Mouse (Mus musculus): ENCODE data around the gene Prkar2b. TPM values are rescaled to one million over a fixed set of nuclear protein-coding genes. Genes with fewer than 3 reads are reported as not detected.

The Prkar2b gene
- polyA plus RNA-seq, 1 experiment from 2014 or later = 20.3 TPM

DNA sequence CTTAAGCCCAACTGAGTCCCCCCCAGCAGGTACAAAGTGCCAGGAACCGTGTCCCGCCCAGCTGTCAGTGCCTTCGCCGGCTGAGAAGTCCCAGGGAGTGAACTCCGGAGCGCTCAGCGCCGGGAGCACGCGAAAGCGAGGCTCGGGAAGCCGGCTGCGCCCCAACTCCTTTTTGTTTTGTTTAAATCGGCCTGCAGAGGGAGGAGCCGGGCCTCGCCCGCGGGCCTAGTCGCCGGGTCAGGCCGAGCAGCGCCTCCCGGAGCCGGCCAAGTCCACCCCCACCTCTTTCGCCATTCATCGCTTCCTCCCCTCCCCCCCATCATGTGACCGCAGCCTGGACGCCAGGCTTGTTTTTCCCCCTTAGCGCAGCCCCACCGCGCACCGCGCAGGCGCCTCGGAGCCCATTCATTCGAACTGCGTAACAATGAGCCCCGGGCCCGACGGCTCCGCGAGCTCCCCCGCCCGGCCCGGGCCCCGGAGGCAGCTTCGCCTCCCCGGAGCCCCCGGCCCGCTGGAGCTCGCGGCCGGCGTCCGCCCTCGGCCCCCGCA, 111.8 kb downstream of the Prkar2b start:
- Histone ChIP-seq H3K36me3 (no peaks in the 10 kb centered on the region), H3K9me3 (no peaks in the 10 kb centered on the region), H3K4me1 (peaks cover 9% of the 10 kb centered on the region; the same call in 1 of the 2 replicates), H3K27ac (peak overlapping the region; percentile 99), H3K27me3 (no peaks in the 10 kb centered on the region), H3K9ac (peak overlapping the region; percentile 93), H3K4me2 (replicated peaks) (peak overlapping the region; percentile 70), H3K4me3 (peak overlapping the region; percentile 82)
- WGBS = under 1% methylated on average over 45 of the region's 58 CpGs
- peak; percentile 66 for ATAC-seq (ENCODE audit: low FRiP score, low read depth)

DNA sequence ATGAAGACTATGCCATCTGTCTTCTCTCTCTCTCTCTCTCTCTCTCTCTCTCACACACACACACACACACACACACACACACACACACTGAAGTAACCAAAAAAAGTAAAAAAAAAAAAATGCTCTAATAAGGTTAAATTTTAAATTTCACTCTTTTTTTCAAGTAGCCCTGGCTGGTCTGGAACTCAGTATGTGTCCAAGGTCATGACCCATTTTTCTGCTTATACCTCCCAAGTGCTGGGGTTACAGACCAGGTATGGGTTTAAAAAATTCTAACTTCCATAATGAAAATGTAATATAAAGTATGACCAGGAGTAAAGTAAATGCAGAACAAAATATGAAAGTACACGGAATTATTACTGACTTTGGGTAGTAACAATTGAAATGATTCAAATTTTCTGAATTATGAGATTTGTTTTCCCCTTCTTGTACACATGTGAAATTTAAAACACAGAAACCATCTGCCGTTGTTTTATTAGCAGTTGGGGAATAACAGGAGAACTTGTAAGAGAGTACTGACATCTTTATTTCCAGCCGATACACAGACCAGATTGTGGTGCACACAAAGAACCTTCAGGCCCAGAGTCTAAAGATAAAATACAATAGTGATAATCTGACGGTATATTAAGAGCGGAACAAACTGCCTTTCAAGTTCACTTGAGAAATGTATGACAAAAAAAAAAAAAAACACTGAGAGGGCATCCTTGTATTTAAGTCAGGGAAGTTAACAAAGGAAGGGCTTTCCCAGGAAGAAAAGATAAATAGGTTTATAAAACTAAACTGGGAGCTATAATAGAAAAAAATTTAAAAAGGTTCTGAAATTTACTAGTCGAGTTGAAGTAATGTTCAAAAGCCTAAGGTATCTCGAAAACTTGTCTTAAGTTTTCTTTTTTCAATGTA, 112.7 kb downstream of the Prkar2b start:
- peak overlapping the region; percentile 70 for H3K4me2 ChIP-seq (replicated peaks)
- no peaks in the 10 kb centered on the region for H3K9me3 ChIP-seq
- peak overlapping the region; percentile 93 for H3K9ac ChIP-seq
- peaks cover 9% of the 10 kb centered on the region; the same call in 1 of the 2 replicates for H3K4me1 ChIP-seq
- H3K27ac ChIP-seq = peak overlapping the region; percentile 99
- no peaks in the 10 kb centered on the region for H3K27me3 ChIP-seq
- ATAC-seq (ENCODE audit: low FRiP score, low read depth) = no peak
- H3K4me3 ChIP-seq = peak overlapping the region; percentile 82
- H3K36me3 ChIP-seq = peaks cover 5% of the 10 kb centered on the region
- whole genome bisulfite sequencing = 23% methylated on average over 7 of the region's 7 CpGs

DNA sequence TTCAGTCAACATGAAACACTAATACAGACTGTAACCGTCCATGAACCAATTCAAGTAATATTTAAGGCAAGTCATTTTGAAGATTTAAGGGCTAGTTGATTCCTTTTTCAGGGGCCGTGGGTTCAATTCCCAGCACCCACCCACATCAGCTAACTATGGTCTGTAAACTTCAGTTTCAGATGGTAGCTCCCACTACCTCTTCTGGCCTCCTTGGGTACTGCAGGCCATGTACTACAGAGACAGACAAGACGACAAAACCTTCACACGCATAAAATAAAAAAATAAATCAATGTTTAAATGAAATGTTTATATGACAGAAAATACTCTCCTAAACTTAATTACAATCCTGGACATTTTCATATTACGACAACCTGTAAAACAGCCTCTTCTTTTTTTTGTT, 113.6 kb downstream of the Prkar2b start:
- peaks cover 9% of the 10 kb centered on the region; the same call in 1 of the 2 replicates for H3K4me1 ChIP-seq
- no peak overlapping the region for H3K4me3 ChIP-seq
- H3K36me3 ChIP-seq = peaks cover 14% of the 10 kb centered on the region
- no peaks in the 10 kb centered on the region for H3K27me3 ChIP-seq
- H3K27ac ChIP-seq = no peak overlapping the region
- no peak for ATAC-seq (ENCODE audit: low FRiP score, low read depth)
- no peaks in the 10 kb centered on the region for H3K9me3 ChIP-seq
- 94% methylated on average over 5 of the region's 5 CpGs for WGBS
- H3K9ac ChIP-seq = no peak overlapping the region
- H3K4me2 ChIP-seq (replicated peaks) = no peak overlapping the region

DNA sequence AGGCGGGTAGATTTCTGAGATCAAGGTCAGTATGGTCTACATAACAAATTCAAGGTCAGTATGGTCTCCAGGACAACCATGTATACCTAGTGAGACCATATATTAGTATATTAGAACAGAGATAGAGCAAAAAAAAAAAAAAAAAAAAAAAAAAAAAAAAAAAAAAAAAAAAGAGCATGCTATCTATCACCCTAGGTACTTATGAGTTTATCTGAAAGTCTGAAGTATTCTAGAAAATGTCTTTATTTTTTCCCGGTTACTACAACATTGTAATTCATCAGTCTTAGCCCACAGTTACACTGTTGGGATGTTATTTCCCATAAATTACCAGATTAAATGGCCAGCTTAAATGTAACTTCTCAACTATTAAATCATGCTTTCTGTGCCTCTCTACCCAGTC, 116.7 kb downstream of the Prkar2b start:
- Histone ChIP-seq H3K27me3 (no peaks in the 10 kb centered on the region), H3K36me3 (peaks cover 35% of the 10 kb centered on the region), H3K9me3 (no peaks in the 10 kb centered on the region), H3K27ac (no peak overlapping the region), H3K4me1 (0 out of 2 replicates have a peak, but pooled peaks cover 5% of the 10 kb centered on the region), H3K4me3 (no peak overlapping the region), H3K9ac (no peak overlapping the region), H3K4me2 (replicated peaks) (no peak overlapping the region)
- 92% methylated on average over 2 of the region's 2 CpGs for WGBS
- no peak for ATAC-seq (ENCODE audit: low FRiP score, low read depth)

DNA sequence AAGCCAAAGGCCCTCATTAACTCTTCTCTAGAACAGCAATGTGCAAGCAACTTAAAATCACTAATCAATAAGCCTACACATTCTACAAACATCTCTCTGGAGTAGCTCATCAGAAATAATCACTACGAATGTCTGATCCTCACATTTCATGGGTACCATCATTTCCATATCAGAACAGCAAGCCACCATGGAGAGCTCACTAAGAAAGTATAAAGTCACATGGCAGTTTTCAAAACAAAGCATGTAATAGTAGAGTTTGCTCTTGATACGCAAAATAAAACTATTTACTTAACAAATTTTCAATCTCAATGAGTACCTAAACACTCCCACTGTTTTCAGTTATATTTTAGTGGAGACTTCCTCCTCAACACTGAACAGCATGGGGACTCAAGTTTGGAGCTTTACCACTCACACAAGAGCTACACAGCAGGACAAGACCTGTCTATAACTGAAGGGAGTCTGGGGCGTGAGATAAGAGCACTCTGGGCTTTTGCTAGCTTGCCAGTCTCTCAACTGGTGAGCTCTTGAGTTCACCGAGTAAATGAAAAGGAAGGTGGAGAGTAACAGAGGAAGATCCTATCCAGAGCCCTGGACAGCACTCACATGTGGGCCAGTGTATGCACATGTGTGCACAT, 118.0 kb downstream of the Prkar2b start:
- Histone ChIP-seq H3K36me3 (peaks cover 48% of the 10 kb centered on the region), H3K27me3 (no peaks in the 10 kb centered on the region), H3K9ac (no peak overlapping the region), H3K9me3 (no peaks in the 10 kb centered on the region), H3K4me2 (replicated peaks) (no peak overlapping the region), H3K27ac (no peak overlapping the region), H3K4me1 (0 out of 2 replicates have a peak, but pooled peaks cover 1% of the 10 kb centered on the region), H3K4me3 (no peak overlapping the region)
- 94% methylated on average over 4 of the region's 4 CpGs for WGBS
- ATAC-seq (ENCODE audit: low FRiP score, low read depth) = no peak

DNA sequence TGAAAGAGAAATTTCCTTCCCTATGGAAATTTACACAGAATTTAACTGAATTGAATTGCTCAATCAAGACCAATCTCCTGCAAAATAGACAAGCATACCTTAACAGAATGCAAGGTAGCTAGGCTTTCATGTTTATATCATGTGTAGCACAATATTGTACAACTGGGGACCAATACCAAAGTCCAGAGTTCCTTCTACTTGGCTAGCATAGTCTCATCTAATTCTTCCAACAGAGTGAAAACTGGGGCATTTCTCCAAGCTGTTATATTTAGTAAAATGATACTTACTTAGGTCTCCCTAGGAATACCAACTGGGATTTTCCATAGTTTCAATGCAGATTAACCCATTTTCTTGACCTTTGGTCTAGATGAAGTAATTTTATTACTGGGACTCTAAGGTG, 122.1 kb downstream of the Prkar2b start:
- ATAC-seq (ENCODE audit: low FRiP score, low read depth) = no peak
- Histone ChIP-seq H3K4me2 (replicated peaks) (no peak overlapping the region), H3K9me3 (no peaks in the 10 kb centered on the region), H3K27ac (no peak overlapping the region), H3K36me3 (peaks cover 80% of the 10 kb centered on the region), H3K4me1 (peaks cover 6% of the 10 kb centered on the region; the same call in 1 of the 2 replicates), H3K27me3 (no peaks in the 10 kb centered on the region), H3K9ac (no peak overlapping the region), H3K4me3 (no peak overlapping the region)

DNA sequence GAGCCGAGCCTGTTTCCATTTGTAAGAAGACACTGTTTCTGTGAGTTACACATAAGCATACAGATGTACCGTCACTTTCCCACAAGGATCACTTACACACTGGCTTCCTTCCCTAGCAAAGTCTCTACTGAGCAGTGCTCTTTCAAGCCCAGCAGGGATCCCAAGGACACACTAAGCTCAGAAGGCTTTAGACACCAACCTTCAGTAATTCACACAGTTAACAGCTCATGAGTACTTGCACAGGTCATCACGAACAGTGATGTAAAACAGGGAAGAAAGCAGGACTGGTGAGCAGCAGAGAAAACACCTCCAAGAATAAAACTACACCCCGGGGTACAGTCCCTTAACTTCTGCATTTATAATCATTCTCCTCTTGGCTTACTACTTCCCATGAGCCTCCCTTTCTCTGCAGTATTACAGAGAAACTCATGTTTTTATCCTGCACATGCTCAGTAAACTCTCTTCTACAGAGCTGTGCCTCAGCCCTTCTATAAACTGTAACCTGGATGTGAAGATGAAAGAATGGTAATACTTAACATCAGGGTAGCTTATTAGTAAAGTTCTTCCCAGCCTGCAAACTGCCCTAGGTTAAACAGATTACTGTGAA, 122.6 kb downstream of the Prkar2b start:
- Histone ChIP-seq H3K4me2 (replicated peaks) (no peak overlapping the region), H3K36me3 (peaks cover 78% of the 10 kb centered on the region), H3K9me3 (no peaks in the 10 kb centered on the region), H3K27ac (no peak overlapping the region), H3K4me1 (peaks cover 6% of the 10 kb centered on the region; the same call in 1 of the 2 replicates), H3K27me3 (no peaks in the 10 kb centered on the region), H3K4me3 (no peak overlapping the region), H3K9ac (no peak overlapping the region)
- 82% methylated on average over 4 of the region's 4 CpGs for WGBS
- peak; percentile 64 for ATAC-seq (ENCODE audit: low FRiP score, low read depth)

DNA sequence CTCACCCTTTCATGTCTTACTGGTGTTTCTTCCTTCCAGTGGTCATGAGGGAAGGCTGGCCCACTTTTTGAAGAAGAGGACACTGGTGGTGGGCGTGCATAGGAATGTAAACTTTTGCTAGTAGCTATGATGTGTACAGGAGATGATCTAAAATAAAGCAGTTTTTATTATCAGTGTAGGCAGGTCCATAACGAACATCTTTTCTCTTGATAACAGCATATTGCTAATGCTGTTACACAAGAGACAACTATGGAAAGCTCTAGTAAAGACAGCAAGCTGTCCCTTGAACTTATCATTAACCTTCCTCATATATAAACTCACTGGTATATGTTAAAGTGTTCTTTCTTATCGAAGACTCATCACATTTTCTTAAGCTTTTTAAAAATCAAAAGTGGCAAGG, 123.5 kb downstream of the Prkar2b start:
- no peak for ATAC-seq (ENCODE audit: low FRiP score, low read depth)
- H3K36me3 ChIP-seq = peaks cover 76% of the 10 kb centered on the region
- no peak overlapping the region for H3K9ac ChIP-seq
- whole genome bisulfite sequencing = 90% methylated on average over 3 of the region's 3 CpGs
- H3K4me2 ChIP-seq (replicated peaks) = no peak overlapping the region
- no peaks in the 10 kb centered on the region for H3K9me3 ChIP-seq
- peaks cover 6% of the 10 kb centered on the region; the same call in 1 of the 2 replicates for H3K4me1 ChIP-seq
- no peak overlapping the region for H3K27ac ChIP-seq
- H3K4me3 ChIP-seq = no peak overlapping the region
- H3K27me3 ChIP-seq = no peaks in the 10 kb centered on the region

DNA sequence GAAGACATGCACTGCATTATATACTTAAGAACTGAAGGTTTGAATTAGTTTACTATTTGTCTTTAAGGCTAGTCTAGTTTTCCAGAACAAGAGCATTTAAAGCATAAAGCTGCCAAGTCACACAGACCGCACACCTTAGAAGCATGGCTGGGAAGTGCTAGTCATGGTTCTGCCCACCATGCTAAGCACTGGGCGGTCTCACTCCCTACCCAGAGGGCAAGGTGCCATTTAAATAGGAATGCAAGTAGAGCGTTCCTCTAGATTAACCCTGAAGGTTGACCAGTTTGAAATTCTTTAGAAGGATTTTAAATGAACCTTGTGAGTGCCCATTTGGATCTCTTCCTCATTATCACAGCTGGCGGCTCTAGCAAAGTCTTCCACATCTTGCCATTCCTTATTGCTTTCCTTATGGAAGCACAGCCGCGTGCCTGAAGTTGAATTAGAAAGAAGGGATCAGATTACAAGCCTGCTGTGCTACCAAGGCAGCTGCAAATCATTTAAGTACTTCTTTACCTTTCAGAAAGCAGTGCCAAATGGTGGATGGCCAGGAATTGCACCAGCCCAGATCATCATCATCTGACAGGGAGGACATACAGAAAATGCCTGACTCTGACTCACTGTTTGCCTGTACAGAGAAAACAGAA, 124.3 kb downstream of the Prkar2b start:
- Histone ChIP-seq H3K27me3 (no peaks in the 10 kb centered on the region), H3K4me2 (replicated peaks) (no peak overlapping the region), H3K4me1 (peaks cover 6% of the 10 kb centered on the region; the same call in 1 of the 2 replicates), H3K36me3 (peaks cover 80% of the 10 kb centered on the region), H3K9ac (no peak overlapping the region), H3K9me3 (no peaks in the 10 kb centered on the region), H3K27ac (no peak overlapping the region), H3K4me3 (no peak overlapping the region)
- 22% methylated on average over 6 of the region's 6 CpGs for WGBS
- peak; percentile 67; the same call in 1 of the 2 replicates for ATAC-seq (ENCODE audit: low FRiP score, low read depth)

DNA sequence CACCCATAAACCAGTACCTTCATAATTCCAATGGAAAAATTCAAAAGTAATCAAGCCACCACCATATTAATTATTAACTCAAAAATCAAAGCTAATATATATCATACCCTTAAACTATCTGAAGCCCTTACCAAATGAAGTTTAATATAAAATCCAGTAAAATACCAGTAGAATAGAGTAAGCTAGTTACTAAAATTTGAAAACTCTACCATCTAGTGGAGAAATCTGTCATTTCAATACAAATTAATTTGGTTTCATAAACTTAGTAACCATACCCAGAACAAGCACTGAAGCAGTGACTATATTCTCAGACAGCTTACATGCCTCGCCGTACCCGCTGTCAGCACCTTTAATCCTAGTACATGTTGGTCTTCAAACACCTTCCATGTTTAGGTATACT, 129.3 kb downstream of the Prkar2b start:
- no peak overlapping the region for H3K4me3 ChIP-seq
- no peaks in the 10 kb centered on the region for H3K9me3 ChIP-seq
- no peak overlapping the region for H3K27ac ChIP-seq
- no peak overlapping the region for H3K9ac ChIP-seq
- no peak for ATAC-seq (ENCODE audit: low FRiP score, low read depth)
- no peaks in the 10 kb centered on the region for H3K27me3 ChIP-seq
- H3K4me1 ChIP-seq = peaks cover 4% of the 10 kb centered on the region; the same call in 1 of the 2 replicates
- no peak overlapping the region for H3K4me2 ChIP-seq (replicated peaks)
- peaks cover 77% of the 10 kb centered on the region for H3K36me3 ChIP-seq
- 90% methylated on average over 3 of the region's 3 CpGs for WGBS

DNA sequence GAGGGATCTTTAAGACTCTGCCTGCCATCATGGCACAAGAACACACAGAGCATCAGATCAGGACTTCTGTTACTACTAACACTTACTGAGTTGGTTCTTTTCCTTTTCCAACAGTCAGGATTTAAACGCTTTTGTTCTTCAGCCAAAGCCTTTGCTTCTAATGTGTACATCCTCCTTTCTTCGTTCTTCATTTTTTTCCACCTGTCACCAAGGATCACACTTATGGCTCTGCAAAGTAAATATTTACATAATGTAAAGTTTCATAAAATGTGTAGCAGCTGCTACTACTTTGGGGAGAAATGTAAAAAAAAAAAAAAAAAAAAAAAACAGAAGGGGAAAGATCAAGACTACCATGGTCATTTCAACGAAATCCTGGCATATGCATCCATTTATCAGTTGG, 132.6 kb downstream of the Prkar2b start:
- no peak overlapping the region for H3K4me3 ChIP-seq

More for the DNA sequence above, 132.6 kb downstream of the Prkar2b start:
- Histone ChIP-seq H3K4me1 (peaks cover 18% of the 10 kb centered on the region), H3K36me3 (peaks cover 82% of the 10 kb centered on the region), H3K27me3 (no peaks in the 10 kb centered on the region), H3K9ac (no peak overlapping the region), H3K9me3 (no peaks in the 10 kb centered on the region), H3K27ac (no peak overlapping the region), H3K4me2 (replicated peaks) (no peak overlapping the region)
- no peak for ATAC-seq (ENCODE audit: low FRiP score, low read depth)
- WGBS = 88% methylated on average over 3 of the region's 3 CpGs
